Mouse (Mus musculus) heart, adult 2 months (tissue): ENCODE results near the gene Gm19935. TPM values are rescaled to one million over a fixed set of nuclear protein-coding genes. Genes with fewer than 3 reads are reported as not detected.

Experiments used
- DNase-seq, 2 experiments: peaks; one replicate each; pipeline ENCODE4 v3.0.0; 2021
- H3K27ac ChIP-seq: fragments of 200-600 bp; 2 replicates; pipeline ENCODE4 v1.8.1; 2022
- H3K27me3 ChIP-seq: fragments of 200-500 bp; 2 replicates; pipeline ENCODE4 v1.6.1; 2012; ENCODE audit warnings: mild to moderate bottlenecking, low read length, inconsistent platforms, mixed read lengths; ENCODE audit not compliant: control insufficient read depth, insufficient read depth
- H3K36me3 ChIP-seq: fragments of 200-500 bp; 2 replicates; pipeline ENCODE4 v1.6.1; 2012; ENCODE audit warnings: low read length, inconsistent platforms; ENCODE audit not compliant: control insufficient read depth, insufficient read depth
- H3K4me1 ChIP-seq: fragments of 200-500 bp; 2 replicates; pipeline ENCODE4 v1.6.1; 2011; ENCODE audit warnings: low read length; ENCODE audit not compliant: control insufficient read depth, insufficient read depth
- H3K4me3 ChIP-seq: fragments of 200-600 bp; 2 replicates; pipeline ENCODE4 v1.8.1; 2022
- H3K79me2 ChIP-seq: fragments of 200-500 bp; replicated peaks from 2 replicates; pipeline ENCODE4 v1.6.1; 2012; ENCODE audit warnings: mild to moderate bottlenecking, inconsistent platforms, low read length, moderate library complexity, mixed read lengths; ENCODE audit not compliant: control insufficient read depth, insufficient read depth
- H3K9ac ChIP-seq: fragments of 200-500 bp; 2 replicates; pipeline ENCODE4 v1.6.1; 2012; ENCODE audit warnings: low read depth, mild to moderate bottlenecking, control low read depth, inconsistent platforms, low read length, mixed read lengths
- CTCF ChIP-seq: fragments of 200-600 bp; IDR thresholded peaks from 2 replicates; pipeline ENCODE4 v1.8.1; 2022; ENCODE audit warnings: antibody characterized with exemption, mild to moderate bottlenecking, moderate library complexity
- EP300 ChIP-seq: fragments of 200-500 bp; IDR thresholded peaks from 2 replicates; pipeline ENCODE4 v1.6.1; 2011; ENCODE audit warnings: low read depth, low read length, control low read depth; ENCODE audit not compliant: insufficient read depth
- POLR2A ChIP-seq: fragments of 200-500 bp; IDR thresholded peaks from 2 replicates; pipeline ENCODE4 v1.6.1; 2011; ENCODE audit warnings: mild to moderate bottlenecking, low read depth, low read length, control low read depth; ENCODE audit not compliant: insufficient read depth
- WGBS: fragments of 180-500 bp; shearing (Covaris S2); methylation state at CpG from one replicate; pipeline ENCODE4 v1.1.7; 2018; 5-methylcytosine and 5-hydroxymethylcytosine counted together
- intact Hi-C: fragments of 180-260 bp; cut with DNase I; formaldehyde crosslinking; loops from one replicate; pipeline ENCODE4 v1.15.1; 2025
- polyA plus RNA-seq: library from polyadenylated mRNA; depleted of rRNA; stranded (reverse); fragments of >200 nt; gene quantifications from 2 replicates; pipeline ENCODE4 v1.2.3, GENCODE M21; 2012
- total RNA-seq, 2 experiments: library from RNA; stranded (reverse); gene quantifications; 2 replicates each; pipeline ENCODE4 v1.2.3; 2021

Gene Gm19935
- total and polyA plus RNA-seq, 3 experiments = 1.2 TPM; not detected in 2

DNA sequence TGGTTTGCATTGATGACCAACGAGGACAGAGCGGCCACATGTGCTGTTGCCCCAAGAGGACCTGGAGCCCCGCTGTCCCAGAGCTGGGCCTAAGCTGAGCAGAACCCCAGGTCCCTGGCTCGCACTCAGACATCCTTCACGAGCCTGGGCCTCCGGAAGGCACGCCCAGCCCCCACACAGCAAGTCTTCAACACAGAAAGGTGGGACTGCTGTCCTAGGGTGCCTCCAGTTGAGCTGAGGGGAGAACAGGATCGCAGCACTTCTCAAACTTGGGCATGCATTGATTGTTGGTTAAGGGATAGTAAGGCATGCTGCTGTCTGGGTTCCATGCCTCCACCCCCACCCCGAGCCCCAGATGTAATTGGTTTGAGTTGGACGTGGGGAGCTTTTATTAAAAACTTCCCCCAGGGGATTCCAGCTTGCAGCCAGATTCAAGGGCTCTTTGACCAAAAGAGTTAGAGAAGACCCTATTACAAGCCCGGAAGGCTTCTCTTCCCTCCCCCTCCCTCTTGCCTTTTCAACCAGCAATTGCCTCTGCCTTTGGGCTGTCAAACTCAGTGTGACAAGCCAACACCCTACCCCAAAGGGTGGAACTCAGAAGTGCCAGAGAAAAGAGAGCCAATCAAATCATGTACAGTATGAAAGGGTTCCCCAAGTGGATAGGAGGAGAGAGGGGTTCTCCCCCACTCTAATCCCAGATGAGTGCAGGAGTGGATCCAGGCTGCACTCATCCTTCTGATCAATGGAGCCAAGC, 12.0 kb upstream of the Gm19935 start:
- intact Hi-C loops = loop anchor here (1.0 to 2.0 kb wide), 7 partner anchors 12 to 190 kb away; no protein-coding TSS in a partner anchor
- 8% methylated on average over 11 of the region's 11 CpGs for WGBS
- Histone ChIP-seq H3K36me3 (no peaks in the 10 kb centered on the region), H3K9ac (peak overlapping the region; percentile 80), H3K27ac (peak overlapping the region; percentile 76), H3K4me1 (peaks cover 16% of the 10 kb centered on the region), H3K4me3 (peak overlapping the region; percentile 51), H3K27me3 (no peaks in the 10 kb centered on the region), H3K79me2 (no peaks in the 10 kb centered on the region)
- TF ChIP-seq CTCF (no peak), EP300 (no peak), POLR2A (0 out of 2 replicates have a peak, but pooled peaks have one; percentile 1)
- no peak for DNase-seq

DNA sequence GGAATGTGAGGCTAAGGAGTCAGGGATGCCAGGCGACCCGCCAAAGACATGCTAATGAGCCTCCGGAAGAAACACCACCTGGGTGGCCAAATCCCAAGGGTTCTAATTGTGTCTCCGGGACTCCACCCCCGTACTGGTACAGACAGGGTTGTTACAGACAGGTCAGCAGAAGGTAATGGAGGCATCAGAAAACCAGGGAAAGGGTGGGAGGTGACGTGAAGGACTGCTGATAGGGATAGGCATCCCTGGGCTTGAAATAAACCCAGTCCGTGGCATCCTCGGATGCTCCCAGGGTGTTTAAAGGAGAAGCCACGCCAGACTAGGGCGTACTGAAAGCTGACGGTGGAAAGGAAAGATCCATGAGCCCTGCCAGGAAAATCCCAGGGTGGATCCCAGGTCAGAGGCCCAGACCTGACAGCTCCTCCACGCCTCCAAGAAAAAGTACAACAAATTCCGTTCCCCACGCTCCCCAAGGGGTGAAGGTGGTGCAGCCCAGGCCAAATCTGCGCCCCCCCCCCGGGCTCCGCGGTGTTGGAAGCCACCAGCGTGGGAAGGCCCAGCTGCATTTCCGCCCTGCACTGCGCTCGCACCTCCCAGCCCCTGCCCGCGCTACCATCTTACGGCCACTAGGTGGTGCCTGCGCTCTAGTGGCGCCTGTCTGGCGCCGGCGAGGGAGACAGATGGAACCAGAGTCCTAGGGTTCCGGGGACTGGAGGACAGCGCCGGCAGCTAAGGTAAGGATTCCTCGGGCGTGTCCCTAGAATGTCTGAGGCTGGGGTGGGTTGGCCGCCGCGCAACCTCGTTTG, 11.2 kb upstream of the Gm19935 start, which contains the start of gene Chd9:
Gene Chd9 (plus strand): TSS at position 172 of the 806 bp plus-strand sequence.
- 3% methylated on average over 39 of the region's 39 CpGs for WGBS
- peak; percentile 98 for TF ChIP-seq CTCF
- peak; percentile 56; the same call in 1 of the 2 replicates for TF ChIP-seq POLR2A
- TF ChIP-seq EP300 = peak; percentile 93
- peak within 1 kb of the TSS; percentile 51 for H3K4me3 ChIP-seq
- no peaks in the 10 kb centered on the region for H3K27me3 ChIP-seq
- peak within 1 kb of the TSS; percentile 76 for H3K27ac ChIP-seq
- peak; percentile 96 to 99 for DNase-seq
- peak within 1 kb of the TSS; percentile 80 for H3K9ac ChIP-seq
- H3K36me3 ChIP-seq = no peaks in the 10 kb centered on the region
- H3K79me2 ChIP-seq = no peaks in the 10 kb centered on the region
- intact Hi-C loops = loop anchor here (1.0 to 2.0 kb wide), 6 partner anchors 13 to 190 kb away; no protein-coding TSS in a partner anchor
- peaks cover 11% of the 10 kb centered on the region for H3K4me1 ChIP-seq

DNA sequence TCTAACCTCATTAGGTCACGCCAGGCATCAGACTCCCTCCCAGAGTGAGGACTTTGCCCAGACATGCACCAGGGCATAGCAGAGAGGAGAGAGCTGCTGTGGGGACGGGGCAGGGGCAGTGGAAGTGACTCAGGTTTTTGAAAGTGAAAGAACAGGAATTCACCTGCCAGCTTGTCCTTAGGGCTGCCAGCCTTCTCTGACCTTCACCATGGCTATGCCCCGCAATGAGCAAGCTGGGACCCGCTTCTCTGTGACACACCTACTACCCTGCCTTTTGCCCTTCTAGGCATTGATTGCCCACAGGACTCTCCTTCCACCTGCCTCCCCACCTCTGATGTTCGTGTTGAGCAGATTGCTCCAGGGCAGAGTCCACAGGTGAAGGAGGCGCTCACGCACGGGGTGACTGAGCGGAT, 8.3 kb upstream of the Gm19935 start:
- TF ChIP-seq EP300 (no peak), POLR2A (no peak), CTCF (no peak)
- Histone ChIP-seq H3K4me3 (no peak overlapping the region), H3K79me2 (no peaks in the 10 kb centered on the region), H3K27me3 (no peaks in the 10 kb centered on the region), H3K36me3 (no peaks in the 10 kb centered on the region), H3K4me1 (peaks cover 3% of the 10 kb centered on the region; the same call in 1 of the 2 replicates), H3K27ac (no peak overlapping the region), H3K9ac (no peak overlapping the region)
- WGBS = 89% methylated on average over 9 of the region's 9 CpGs
- no peak for DNase-seq
- intact Hi-C loops = no loop called here

DNA sequence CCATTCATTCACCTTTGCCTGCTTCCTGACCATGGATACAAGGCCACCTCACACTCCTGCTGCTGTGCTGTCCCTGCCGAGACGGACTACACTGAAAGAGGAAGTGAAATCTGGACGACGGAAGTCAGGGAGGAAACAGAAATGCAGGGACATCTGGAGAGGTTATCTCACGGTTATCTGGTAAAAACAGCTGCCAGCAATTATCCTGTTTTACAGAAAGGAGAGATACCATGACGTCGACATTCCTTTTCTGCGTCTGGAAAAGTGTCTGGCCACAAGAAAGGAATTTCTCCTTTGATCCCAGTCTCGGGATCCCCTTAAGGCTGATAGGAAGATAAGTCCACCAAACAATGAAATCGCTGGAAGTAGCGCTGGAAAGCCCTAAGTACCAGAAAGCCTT, 5.2 kb upstream of the Gm19935 start:
- no peaks in the 10 kb centered on the region for H3K79me2 ChIP-seq
- peak in 1 of 2 experiments; percentile 61 for DNase-seq
- no peak overlapping the region for H3K9ac ChIP-seq
- H3K36me3 ChIP-seq = no peaks in the 10 kb centered on the region
- H3K4me3 ChIP-seq = no peak overlapping the region
- H3K27ac ChIP-seq = no peak overlapping the region
- no peaks in the 10 kb centered on the region for H3K4me1 ChIP-seq
- intact Hi-C loops = no loop called here
- TF ChIP-seq EP300 (0 out of 2 replicates have a peak, but pooled peaks have one; percentile 56), POLR2A (peak; percentile 37; the same call in 1 of the 2 replicates), CTCF (no peak)
- no peaks in the 10 kb centered on the region for H3K27me3 ChIP-seq
- 12% methylated on average over 11 of the region's 11 CpGs for WGBS

DNA sequence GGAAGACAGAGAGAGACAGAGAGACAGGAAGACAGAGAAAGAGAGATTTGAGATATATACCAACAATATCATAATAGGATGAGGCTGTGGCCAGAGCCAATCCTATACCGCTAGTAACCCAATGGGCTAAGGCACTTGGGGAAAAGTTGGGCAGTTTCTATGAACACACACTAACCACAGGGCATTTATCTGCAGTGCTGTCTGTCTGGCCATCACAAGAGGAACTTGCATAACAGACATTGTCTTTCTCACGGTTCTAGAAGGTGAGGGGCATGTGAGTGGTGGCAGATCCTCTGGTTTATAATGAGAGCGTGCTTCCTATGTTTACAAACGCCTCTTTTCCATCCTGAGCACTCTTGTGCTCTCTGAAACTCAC, 3.1 kb upstream of the Gm19935 start:
- WGBS = 82% methylated on average over 4 of the region's 4 CpGs
- H3K79me2 ChIP-seq = no peaks in the 10 kb centered on the region
- H3K36me3 ChIP-seq = no peaks in the 10 kb centered on the region
- no peak for TF ChIP-seq POLR2A
- TF ChIP-seq EP300 = no peak
- no peak for TF ChIP-seq CTCF
- no peaks in the 10 kb centered on the region for H3K4me1 ChIP-seq
- no peaks in the 10 kb centered on the region for H3K27me3 ChIP-seq
- H3K4me3 ChIP-seq = no peak overlapping the region
- H3K9ac ChIP-seq = no peak overlapping the region
- DNase-seq = no peak
- no peak overlapping the region for H3K27ac ChIP-seq
- intact Hi-C loops = no loop called here
